Mouse (Mus musculus) forebrain, embryonic 14.5 days (tissue): Measurements from ENCODE around the gene Krtap5-4. TPM values are rescaled to one million over a fixed set of nuclear protein-coding genes. Genes with fewer than 3 reads are reported as not detected.
"Not testable (repeated sequence)": the region's sequence is repeated elsewhere in the genome, so short reads cannot be mapped to it uniquely, and the experiment has no call there.

Source experiments
- ATAC-seq: fragments of 200-750 bp; cut with Nextera tagmentation; 2 replicates; pipeline ENCODE4 v1.8.0; 2017; ENCODE audit warnings: mild to moderate bottlenecking, moderate library complexity
- DNase-seq: peaks from one replicate; pipeline ENCODE4 v3.0.0-alpha.2; 2015; ENCODE audit warnings: low spot score
- H3K27ac ChIP-seq: fragments of 300-500 bp; sonication (generic); 2 replicates; pipeline ENCODE4 v1.5.1; 2014; ENCODE audit warnings: low read depth, mild to moderate bottlenecking, control low read depth, low read length, moderate library complexity
- H3K27me3 ChIP-seq: fragments of 300-500 bp; sonication (generic); replicated peaks from 2 replicates; pipeline ENCODE4 v1.6.1; 2014; ENCODE audit warnings: low read length, control low read depth, mixed read lengths; ENCODE audit not compliant: control insufficient read depth, insufficient read depth
- H3K36me3 ChIP-seq: fragments of 300-500 bp; sonication (generic); 2 replicates; pipeline ENCODE4 v1.6.1; 2014; ENCODE audit warnings: low read length, control low read depth; ENCODE audit not compliant: control insufficient read depth, insufficient read depth
- H3K4me1 ChIP-seq: fragments of 300-500 bp; sonication (generic); 2 replicates; pipeline ENCODE4 v1.6.1; 2014; ENCODE audit warnings: antibody characterized with exemption, low read length, control low read depth; ENCODE audit not compliant: control insufficient read depth, insufficient read depth
- H3K4me2 ChIP-seq: fragments of 300-500 bp; sonication (generic); 2 replicates; pipeline ENCODE4 v1.6.1; 2014; ENCODE audit warnings: mild to moderate bottlenecking, control low read depth, low read length
- H3K4me3 ChIP-seq: fragments of 300-500 bp; sonication (generic); 2 replicates; pipeline ENCODE4 v1.5.1; 2014; ENCODE audit warnings: low read depth, low read length, control low read depth
- H3K9ac ChIP-seq: fragments of 300-500 bp; sonication (generic); 2 replicates; pipeline ENCODE4 v1.6.1; 2014; ENCODE audit warnings: mild to moderate bottlenecking, low read length, control low read depth, moderate library complexity
- H3K9me3 ChIP-seq: fragments of 300-500 bp; sonication (generic); replicated peaks from 2 replicates; pipeline ENCODE4 v1.6.1; 2016; ENCODE audit warnings: low read length, control low read depth, mixed read lengths; ENCODE audit not compliant: control insufficient read depth
- WGBS: fragments of 180-500 bp; shearing (Covaris S2); extraction: QIAGEN DNeasy Blood & Tissue Kit; methylation state at CpG from one replicate; pipeline ENCODE4 v1.1.7; 2014; 5-methylcytosine and 5-hydroxymethylcytosine counted together
- polyA plus RNA-seq: library from polyadenylated mRNA; unstranded; fragments of >200 nt; fragmentation: Nextera tagmentation; extraction: Ambion mirVana; gene quantifications from 2 replicates; pipeline ENCODE4 v1.2.1, GENCODE M21; 2014

The Krtap5-4 gene
- not detected in 2 replicates for polyA plus RNA-seq

- Histone ChIP-seq H3K4me1 (no peaks in the 10 kb centered on the region), H3K36me3 (no peaks in the 10 kb centered on the region), H3K4me3 (no peak within 1 kb of the TSS), H3K27ac (no peak within 1 kb of the TSS), H3K9ac (no peak within 1 kb of the TSS), H3K27me3 (0 out of 2 replicates have a peak, but pooled peaks cover 3% of the 10 kb centered on the region), H3K4me2 (no peak within 1 kb of the TSS), H3K9me3 (no peaks in the 10 kb centered on the region)
- DNase-seq: no peak
- no peak for ATAC-seq
- 72% methylated on average over 3 of the region's 3 CpGs for WGBS
Observed at GRCm38 (mm10) chr7:142303249-142303648, at the start of gene Krtap5-4. TSS of gene Krtap5-4 (plus strand) at chr7:142303549.

DNA sequence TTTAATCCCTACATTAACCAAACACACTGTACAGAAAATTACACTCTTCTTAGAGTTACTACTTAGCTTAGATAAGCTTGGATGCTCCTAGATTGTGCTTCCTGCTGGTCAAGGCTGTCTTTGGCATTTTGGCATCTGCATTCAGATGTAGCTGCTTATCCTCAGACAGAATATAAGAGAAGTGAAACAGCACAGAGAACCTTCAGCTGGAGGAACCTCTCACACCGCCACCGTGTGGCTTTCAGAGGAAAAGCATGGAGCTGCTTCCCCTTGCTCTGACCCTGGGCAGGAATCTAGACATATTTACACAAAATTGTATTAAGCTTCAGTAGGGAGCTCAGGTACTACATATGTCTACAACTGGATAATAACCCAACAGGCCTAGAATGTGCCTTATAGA is 47.8 kb upstream of the Krtap5-4 start:
- no peaks in the 10 kb centered on the region for H3K27me3 ChIP-seq
- DNase-seq (peak; percentile 54), ATAC-seq (no peak)
- no peaks in the 10 kb centered on the region for H3K36me3 ChIP-seq
- no peak overlapping the region for H3K9ac ChIP-seq
- H3K27ac ChIP-seq: no peak overlapping the region
- 0% methylated on average over 2 of the region's 2 CpGs for WGBS
- no peaks in the 10 kb centered on the region for H3K9me3 ChIP-seq
- no peak overlapping the region for H3K4me2 ChIP-seq
- no peak overlapping the region for H3K4me3 ChIP-seq
- no peaks in the 10 kb centered on the region for H3K4me1 ChIP-seq

DNA sequence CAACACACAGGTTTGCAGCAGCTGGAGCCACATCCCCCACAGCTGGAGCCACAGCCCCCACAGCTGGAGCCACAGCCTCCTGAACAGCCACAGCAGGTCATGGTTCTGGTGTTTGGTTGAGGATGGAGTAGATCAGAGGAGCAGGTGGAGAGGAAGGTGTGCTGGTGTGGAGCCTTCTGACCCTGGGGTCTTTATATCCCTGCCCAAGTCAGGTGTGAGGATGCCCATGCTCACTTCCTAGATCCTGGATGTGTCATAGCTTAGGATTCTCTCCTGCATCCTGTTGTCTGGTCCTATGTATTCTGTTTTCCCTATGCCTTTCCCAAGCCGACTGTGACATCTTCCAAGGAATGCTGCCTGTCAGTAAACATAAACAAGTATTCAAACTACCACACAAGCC is 45.1 kb upstream of the Krtap5-4 start, which contains the start of gene Gm2431:
Gene Gm2431 (minus strand): TSS at position 101 of the 400 bp plus-strand sequence.
- not testable (repeated sequence) for ATAC-seq, DNase-seq
- 63% methylated on average over 1 of the region's 1 CpGs for WGBS

DNA sequence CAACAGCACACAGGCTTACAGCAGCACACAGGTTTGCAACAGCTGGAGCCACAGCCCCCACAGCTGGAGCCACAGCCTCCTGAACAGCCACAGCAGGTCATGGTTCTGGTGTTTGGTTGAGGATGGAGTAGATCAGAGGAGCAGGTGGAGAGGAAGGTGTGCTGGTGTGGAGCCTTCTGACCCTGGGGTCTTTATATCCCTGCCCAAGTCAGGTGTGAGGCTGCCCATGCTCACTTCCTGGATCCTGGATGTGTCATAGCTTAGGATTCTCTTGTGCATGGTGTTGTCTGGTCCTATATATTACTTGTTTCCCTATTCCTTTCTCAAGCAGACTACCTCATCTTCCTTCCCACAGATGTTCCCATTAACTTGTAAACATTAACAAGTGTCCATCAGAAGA is 29.1 kb upstream of the Krtap5-4 start, which contains the start of gene Gm4559:
Gene Gm4559 (minus strand): TSS at position 101 of the 400 bp plus-strand sequence.
- not testable (repeated sequence) for H3K27me3 ChIP-seq, H3K9ac ChIP-seq, H3K36me3 ChIP-seq, DNase-seq, H3K27ac ChIP-seq, ATAC-seq, H3K4me2 ChIP-seq, H3K4me1 ChIP-seq, H3K4me3 ChIP-seq, H3K9me3 ChIP-seq

More for the DNA sequence above, 45.1 kb upstream of the Krtap5-4 start, which contains the start of gene Gm2431:
- not testable (repeated sequence) for H3K4me1 ChIP-seq, H3K27ac ChIP-seq, H3K4me3 ChIP-seq, H3K4me2 ChIP-seq, H3K36me3 ChIP-seq, H3K9me3 ChIP-seq, H3K9ac ChIP-seq, H3K27me3 ChIP-seq

DNA sequence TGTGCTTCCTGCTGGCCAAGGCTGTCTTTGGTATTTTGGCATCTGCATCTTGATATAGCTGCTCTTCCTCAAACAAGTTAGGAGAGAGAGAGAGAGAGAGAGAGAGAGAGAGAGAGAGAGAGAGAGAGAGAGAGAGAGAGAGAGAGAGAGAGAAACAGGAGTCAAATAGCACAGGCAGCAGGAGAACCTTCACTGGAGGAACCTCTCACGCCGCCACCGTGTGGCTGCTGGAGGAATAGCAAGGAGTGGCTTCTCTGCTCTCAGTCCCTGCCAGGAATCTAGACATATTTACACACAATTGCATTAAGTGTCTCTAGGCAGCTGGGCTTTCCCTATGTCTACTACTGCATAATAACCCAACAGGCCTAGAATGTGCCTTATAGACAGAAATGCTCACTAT is 25.2 kb upstream of the Krtap5-4 start:
- H3K4me2 ChIP-seq, H3K9ac ChIP-seq, H3K27ac ChIP-seq, H3K4me3 ChIP-seq, H3K9me3 ChIP-seq, H3K4me1 ChIP-seq, H3K36me3 ChIP-seq, H3K27me3 ChIP-seq: not testable (repeated sequence)
- DNase-seq: peak; percentile 77
- peak; percentile 65; the same call in 1 of the 2 replicates for ATAC-seq
- 2% methylated on average over 3 of the region's 3 CpGs for WGBS

DNA sequence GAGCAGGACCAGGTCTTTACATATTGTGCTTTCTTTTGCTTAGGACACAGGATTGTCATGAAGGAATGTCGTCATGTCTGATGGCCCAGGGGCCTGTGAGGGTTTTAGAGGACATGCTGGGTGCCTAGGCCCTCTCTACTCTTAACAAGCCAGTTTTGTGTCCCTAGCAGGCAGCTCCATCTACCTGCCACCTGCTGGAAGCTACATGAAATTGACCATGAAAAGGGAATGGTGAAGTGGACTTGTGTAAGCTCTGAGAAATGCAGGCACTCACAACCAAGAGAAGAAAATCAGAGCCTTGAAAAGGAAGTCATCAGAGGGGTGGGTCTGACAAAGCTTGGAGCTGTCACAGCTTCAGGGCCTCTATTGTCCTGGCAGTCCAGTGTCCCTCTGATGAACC is 24.1 kb upstream of the Krtap5-4 start:
- H3K27ac ChIP-seq, H3K4me1 ChIP-seq, H3K4me3 ChIP-seq, DNase-seq, H3K4me2 ChIP-seq, H3K9ac ChIP-seq, H3K9me3 ChIP-seq, ATAC-seq, H3K36me3 ChIP-seq, H3K27me3 ChIP-seq: not testable (repeated sequence)
- 78% methylated on average over 1 of the region's 1 CpGs for WGBS

DNA sequence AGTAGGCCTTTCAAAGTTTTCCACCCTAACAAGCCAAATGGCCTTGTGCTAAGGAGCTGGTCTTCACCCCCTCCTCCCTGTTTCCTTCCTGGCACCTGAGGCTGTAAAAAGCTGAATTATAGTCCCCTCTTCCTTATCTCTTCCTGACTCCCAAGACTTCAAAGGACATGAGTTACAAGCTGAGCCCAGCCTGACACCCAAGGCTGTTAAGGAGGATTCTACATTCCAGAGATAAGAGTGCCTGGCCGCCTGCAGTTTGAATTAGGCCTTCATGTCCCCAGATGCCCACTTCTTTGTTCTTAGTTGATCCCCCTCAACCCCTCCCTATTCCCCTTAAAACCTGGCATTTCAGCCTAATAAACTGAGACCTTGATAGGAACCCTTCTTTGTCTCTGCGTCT is 20.5 kb upstream of the Krtap5-4 start:
- H3K4me1 ChIP-seq, H3K4me3 ChIP-seq, H3K27ac ChIP-seq, H3K27me3 ChIP-seq, DNase-seq, ATAC-seq, H3K4me2 ChIP-seq, H3K36me3 ChIP-seq, H3K9me3 ChIP-seq, H3K9ac ChIP-seq: not testable (repeated sequence)
- WGBS: 36% methylated on average over 2 of the region's 2 CpGs

- peak; percentile 73 for DNase-seq
Observed at GRCm38 (mm10) chr7:142284023-142284591, 19.2 kb upstream of the Krtap5-4 start.

DNA sequence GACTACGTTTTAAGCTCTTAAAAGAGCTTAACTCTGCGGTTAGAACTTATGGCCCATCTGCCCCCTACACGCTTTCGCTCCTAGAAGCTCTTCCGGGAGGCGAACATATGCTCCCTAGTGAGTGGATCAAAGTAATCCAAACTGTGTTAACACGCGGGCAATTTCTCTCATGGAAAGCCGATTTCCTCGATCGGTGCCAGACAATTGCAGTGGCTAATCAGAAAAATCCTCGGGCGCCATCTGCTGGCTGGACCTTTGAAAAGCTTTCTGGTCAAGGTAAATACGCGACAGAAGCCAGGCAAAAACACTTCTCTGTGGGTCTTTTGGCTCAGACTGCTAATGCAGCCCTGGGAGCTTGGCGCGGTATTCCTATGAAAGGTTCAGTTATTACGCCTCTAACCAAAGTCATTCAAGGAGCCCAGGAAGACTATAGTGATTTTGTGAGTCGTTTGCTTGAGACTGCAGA is 18.7 kb upstream of the Krtap5-4 start:
- Histone ChIP-seq H3K9me3 (no peaks in the 10 kb centered on the region), H3K4me1 (peaks cover 3% of the 10 kb centered on the region; the same call in 1 of the 2 replicates), H3K36me3 (no peaks in the 10 kb centered on the region), H3K27me3 (no peaks in the 10 kb centered on the region), H3K9ac (peak overlapping the region; percentile 61), H3K4me2 (peak overlapping the region; percentile 83), H3K27ac (peak overlapping the region; percentile 67), H3K4me3 (peak overlapping the region; percentile 47)
- WGBS: under 1% methylated on average over 19 of the region's 19 CpGs
- DNase-seq (peak; percentile 98), ATAC-seq (peak; percentile 87)

More at GRCm38 (mm10) chr7:142284023-142284591, 19.2 kb upstream of the Krtap5-4 start:
- no peaks in the 10 kb centered on the region for H3K27me3 ChIP-seq
- H3K4me1 ChIP-seq: peaks cover 3% of the 10 kb centered on the region; the same call in 1 of the 2 replicates
- H3K36me3 ChIP-seq: no peaks in the 10 kb centered on the region
- no peaks in the 10 kb centered on the region for H3K9me3 ChIP-seq
- peak overlapping the region; percentile 83 for H3K4me2 ChIP-seq
- 1% methylated on average over 38 of the region's 38 CpGs for WGBS
- peak overlapping the region; percentile 61 for H3K9ac ChIP-seq
- peak; percentile 82 for ATAC-seq
- H3K4me3 ChIP-seq: peak overlapping the region; percentile 47
- peak overlapping the region; percentile 67 for H3K27ac ChIP-seq
